Mouse (Mus musculus): Measurements from ENCODE around the gene Gm4737. TPM values are rescaled to one million over a fixed set of nuclear protein-coding genes. Genes with fewer than 3 reads are reported as not detected.
"Not testable (repeated sequence)": the region's sequence is repeated elsewhere in the genome, so short reads cannot be mapped to it uniquely, and the experiment has no call there.

Gm4737 gene
- 3.2 TPM in 2 replicates for polyA plus RNA-seq (2014; fragmentation: Nextera tagmentation; extraction: Ambion mirVana)

GRCm38 (mm10) chr16:46154832-46155231 is at the start of gene Gm4737:
Gene Gm4737 (minus strand): TSS chr16:46155077.
- not testable (repeated sequence) for H3K36me3 ChIP-seq (replicated peaks; ENCODE audit: control insufficient read depth, insufficient read depth, low read depth, low read length); DNase-seq (ENCODE audit: low spot score); H3K9ac ChIP-seq (replicated peaks; ENCODE audit: low read length); ATAC-seq (replicated peaks; ENCODE audit: insufficient number of reproducible peaks, low FRiP score, low TSS enrichment, low read depth); H3K4me3 ChIP-seq (ENCODE audit: low read depth, low read length); H3K4me1 ChIP-seq (ENCODE audit: control insufficient read depth, insufficient read depth, low read length); H3K27me3 ChIP-seq (ENCODE audit: control insufficient read depth, insufficient read depth, low read length); H3K27ac ChIP-seq (replicated peaks; ENCODE audit: low read depth, low read length); H3K9me3 ChIP-seq (replicated peaks; ENCODE audit: control insufficient read depth, low read length); H3K4me2 ChIP-seq (ENCODE audit: low read depth, low read length)
- WGBS: 99% methylated on average over 8 of the region's 16 CpGs

- H3K4me2 ChIP-seq (ENCODE audit: low read depth, low read length): no peak overlapping the region
- no peak overlapping the region for H3K4me3 ChIP-seq (ENCODE audit: low read depth, low read length)
- H3K4me1 ChIP-seq (ENCODE audit: control insufficient read depth, insufficient read depth, low read length): no peaks in the 10 kb centered on the region
- DNase-seq (ENCODE audit: low spot score): no peak
- no peaks in the 10 kb centered on the region for H3K9me3 ChIP-seq (replicated peaks; ENCODE audit: control insufficient read depth, low read length)
- H3K27me3 ChIP-seq (ENCODE audit: control insufficient read depth, insufficient read depth, low read length): no peaks in the 10 kb centered on the region
- H3K27ac ChIP-seq (replicated peaks; ENCODE audit: low read depth, low read length): no peak overlapping the region
- H3K9ac ChIP-seq (replicated peaks; ENCODE audit: low read length): no peak overlapping the region
- 90% methylated on average over 5 of the region's 5 CpGs for WGBS
- ATAC-seq (replicated peaks; ENCODE audit: insufficient number of reproducible peaks, low FRiP score, low TSS enrichment, low read depth): no peak
- H3K36me3 ChIP-seq (replicated peaks; ENCODE audit: control insufficient read depth, insufficient read depth, low read depth, low read length): no peaks in the 10 kb centered on the region
Measured at GRCm38 (mm10) chr16:46195792-46196191, 40.9 kb upstream of the Gm4737 start.

- no peak overlapping the region for H3K4me3 ChIP-seq (ENCODE audit: low read depth, low read length)
- no peaks in the 10 kb centered on the region for H3K36me3 ChIP-seq (replicated peaks; ENCODE audit: control insufficient read depth, insufficient read depth, low read depth, low read length)
- H3K9me3 ChIP-seq (replicated peaks; ENCODE audit: control insufficient read depth, low read length): no peaks in the 10 kb centered on the region
- ATAC-seq (replicated peaks; ENCODE audit: insufficient number of reproducible peaks, low FRiP score, low TSS enrichment, low read depth) (0 out of 2 replicates have a peak, but pooled peaks have one; percentile 18), DNase-seq (ENCODE audit: low spot score) (no peak)
- H3K27ac ChIP-seq (replicated peaks; ENCODE audit: low read depth, low read length): no peak overlapping the region
- H3K4me2 ChIP-seq (ENCODE audit: low read depth, low read length): no peak overlapping the region
- no peaks in the 10 kb centered on the region for H3K4me1 ChIP-seq (ENCODE audit: control insufficient read depth, insufficient read depth, low read length)
- no peaks in the 10 kb centered on the region for H3K27me3 ChIP-seq (ENCODE audit: control insufficient read depth, insufficient read depth, low read length)
- no peak overlapping the region for H3K9ac ChIP-seq (replicated peaks; ENCODE audit: low read length)
- 83% methylated on average over 5 of the region's 5 CpGs for WGBS
Measured at GRCm38 (mm10) chr16:46183096-46183495, 28.2 kb upstream of the Gm4737 start.

GRCm38 (mm10) chr16:46178121-46178801 is 23.4 kb upstream of the Gm4737 start:
- no peak for ATAC-seq (replicated peaks; ENCODE audit: insufficient number of reproducible peaks, low FRiP score, low TSS enrichment, low read depth)
- no peaks in the 10 kb centered on the region for H3K4me1 ChIP-seq (ENCODE audit: control insufficient read depth, insufficient read depth, low read length)
- 58% methylated on average over 4 of the region's 4 CpGs for WGBS

GRCm38 (mm10) chr16:46173039-46173438 is 18.2 kb upstream of the Gm4737 start:
- no peak for ATAC-seq (replicated peaks; ENCODE audit: insufficient number of reproducible peaks, low FRiP score, low TSS enrichment, low read depth)
- Histone ChIP-seq H3K36me3 (replicated peaks; ENCODE audit: control insufficient read depth, insufficient read depth, low read depth, low read length) (no peaks in the 10 kb centered on the region), H3K27ac (replicated peaks; ENCODE audit: low read depth, low read length) (no peak overlapping the region), H3K9me3 (replicated peaks; ENCODE audit: control insufficient read depth, low read length) (no peaks in the 10 kb centered on the region), H3K4me2 (ENCODE audit: low read depth, low read length) (no peak overlapping the region), H3K9ac (replicated peaks; ENCODE audit: low read length) (no peak overlapping the region), H3K4me3 (ENCODE audit: low read depth, low read length) (no peak overlapping the region), H3K27me3 (ENCODE audit: control insufficient read depth, insufficient read depth, low read length) (no peaks in the 10 kb centered on the region), H3K4me1 (ENCODE audit: control insufficient read depth, insufficient read depth, low read length) (no peaks in the 10 kb centered on the region)
- DNase-seq (ENCODE audit: low spot score): no peak

More at GRCm38 (mm10) chr16:46178121-46178801, 23.4 kb upstream of the Gm4737 start:
- no peaks in the 10 kb centered on the region for H3K9me3 ChIP-seq (replicated peaks; ENCODE audit: control insufficient read depth, low read length)
- no peak overlapping the region for H3K27ac ChIP-seq (replicated peaks; ENCODE audit: low read depth, low read length)
- H3K4me2 ChIP-seq (ENCODE audit: low read depth, low read length): no peak overlapping the region
- no peaks in the 10 kb centered on the region for H3K36me3 ChIP-seq (replicated peaks; ENCODE audit: control insufficient read depth, insufficient read depth, low read depth, low read length)
- no peaks in the 10 kb centered on the region for H3K27me3 ChIP-seq (ENCODE audit: control insufficient read depth, insufficient read depth, low read length)
- H3K9ac ChIP-seq (replicated peaks; ENCODE audit: low read length): no peak overlapping the region
- no peak for DNase-seq (ENCODE audit: low spot score)
- no peak overlapping the region for H3K4me3 ChIP-seq (ENCODE audit: low read depth, low read length)

GRCm38 (mm10) chr16:46166971-46167370 is 12.1 kb upstream of the Gm4737 start:
- no peaks in the 10 kb centered on the region for H3K36me3 ChIP-seq (replicated peaks; ENCODE audit: control insufficient read depth, insufficient read depth, low read depth, low read length)
- no peak overlapping the region for H3K4me2 ChIP-seq (ENCODE audit: low read depth, low read length)
- DNase-seq (ENCODE audit: low spot score) (no peak), ATAC-seq (replicated peaks; ENCODE audit: insufficient number of reproducible peaks, low FRiP score, low TSS enrichment, low read depth) (no peak)
- WGBS: 86% methylated on average over 3 of the region's 3 CpGs
- no peaks in the 10 kb centered on the region for H3K9me3 ChIP-seq (replicated peaks; ENCODE audit: control insufficient read depth, low read length)
- H3K9ac ChIP-seq (replicated peaks; ENCODE audit: low read length): no peak overlapping the region
- H3K27ac ChIP-seq (replicated peaks; ENCODE audit: low read depth, low read length): no peak overlapping the region
- H3K4me3 ChIP-seq (ENCODE audit: low read depth, low read length): no peak overlapping the region
- H3K4me1 ChIP-seq (ENCODE audit: control insufficient read depth, insufficient read depth, low read length): no peaks in the 10 kb centered on the region
- no peaks in the 10 kb centered on the region for H3K27me3 ChIP-seq (ENCODE audit: control insufficient read depth, insufficient read depth, low read length)

- no peak overlapping the region for H3K4me3 ChIP-seq (ENCODE audit: low read depth, low read length)
- H3K27ac ChIP-seq (replicated peaks; ENCODE audit: low read depth, low read length): no peak overlapping the region
- no peak overlapping the region for H3K9ac ChIP-seq (replicated peaks; ENCODE audit: low read length)
- H3K27me3 ChIP-seq (ENCODE audit: control insufficient read depth, insufficient read depth, low read length): no peaks in the 10 kb centered on the region
- H3K36me3 ChIP-seq (replicated peaks; ENCODE audit: control insufficient read depth, insufficient read depth, low read depth, low read length): no peaks in the 10 kb centered on the region
- DNase-seq (ENCODE audit: low spot score) (no peak), ATAC-seq (replicated peaks; ENCODE audit: insufficient number of reproducible peaks, low FRiP score, low TSS enrichment, low read depth) (no peak)
- 86% methylated on average over 4 of the region's 4 CpGs for WGBS
- H3K9me3 ChIP-seq (replicated peaks; ENCODE audit: control insufficient read depth, low read length): no peaks in the 10 kb centered on the region
- no peak overlapping the region for H3K4me2 ChIP-seq (ENCODE audit: low read depth, low read length)
- H3K4me1 ChIP-seq (ENCODE audit: control insufficient read depth, insufficient read depth, low read length): no peaks in the 10 kb centered on the region
Measured at GRCm38 (mm10) chr16:46165305-46165704, 10.4 kb upstream of the Gm4737 start.

GRCm38 (mm10) chr16:46151141-46151540 is 3.7 kb downstream of the Gm4737 start:
- DNase-seq (ENCODE audit: low spot score) (no peak), ATAC-seq (replicated peaks; ENCODE audit: insufficient number of reproducible peaks, low FRiP score, low TSS enrichment, low read depth) (no peak)
- Histone ChIP-seq H3K27me3 (ENCODE audit: control insufficient read depth, insufficient read depth, low read length) (no peaks in the 10 kb centered on the region), H3K27ac (replicated peaks; ENCODE audit: low read depth, low read length) (no peak overlapping the region), H3K4me1 (ENCODE audit: control insufficient read depth, insufficient read depth, low read length) (no peaks in the 10 kb centered on the region), H3K9me3 (replicated peaks; ENCODE audit: control insufficient read depth, low read length) (no peaks in the 10 kb centered on the region), H3K4me3 (ENCODE audit: low read depth, low read length) (no peak overlapping the region), H3K36me3 (replicated peaks; ENCODE audit: control insufficient read depth, insufficient read depth, low read depth, low read length) (no peaks in the 10 kb centered on the region), H3K9ac (replicated peaks; ENCODE audit: low read length) (no peak overlapping the region), H3K4me2 (ENCODE audit: low read depth, low read length) (no peak overlapping the region)

Data from embryonic facial prominence, embryonic 11.5 days (tissue).